Mouse (Mus musculus) embryonic facial prominence, embryonic 14.5 days (tissue): ENCODE measurements around the gene Ppp1r14d. TPM values are rescaled to one million over a fixed set of nuclear protein-coding genes. Genes with fewer than 3 reads are reported as not detected.

Source experiments
- ATAC-seq: fragments of 200-750 bp; cut with Nextera tagmentation; 2 replicates; pipeline ENCODE4 v1.8.0; 2017; ENCODE audit warnings: low read depth, moderate number of reproducible peaks, moderate TSS enrichment
- DNase-seq: peaks from one replicate; pipeline ENCODE4 v3.0.0-alpha.2; 2015; ENCODE audit warnings: low spot score
- H3K27ac ChIP-seq: fragments of 300-500 bp; sonication (generic); replicated peaks from 2 replicates; pipeline ENCODE4 v1.5.1; 2014; ENCODE audit warnings: low read depth, mild to moderate bottlenecking, low read length, moderate library complexity
- H3K27me3 ChIP-seq: fragments of 300-500 bp; sonication (generic); replicated peaks from 2 replicates; pipeline ENCODE4 v1.6.1; 2014; ENCODE audit warnings: low read length; ENCODE audit not compliant: control insufficient read depth, insufficient read depth
- H3K36me3 ChIP-seq: fragments of 300-500 bp; sonication (generic); 2 replicates; pipeline ENCODE4 v1.6.1; 2014; ENCODE audit warnings: low read length, mixed read lengths; ENCODE audit not compliant: control insufficient read depth, insufficient read depth
- H3K4me1 ChIP-seq: fragments of 300-500 bp; sonication (generic); 2 replicates; pipeline ENCODE4 v1.6.1; 2014; ENCODE audit warnings: antibody characterized with exemption, low read length; ENCODE audit not compliant: control insufficient read depth, insufficient read depth
- H3K4me2 ChIP-seq: fragments of 300-500 bp; sonication (generic); 2 replicates; pipeline ENCODE4 v1.6.1; 2014; ENCODE audit warnings: low read depth, mild to moderate bottlenecking, low read length, moderate library complexity, mixed read lengths
- H3K4me3 ChIP-seq: fragments of 300-500 bp; sonication (generic); 2 replicates; pipeline ENCODE4 v1.5.1; 2014; ENCODE audit warnings: low read depth, mild to moderate bottlenecking, low read length
- H3K9ac ChIP-seq: fragments of 300-500 bp; sonication (generic); 2 replicates; pipeline ENCODE4 v1.6.1; 2014; ENCODE audit warnings: low read depth, mild to moderate bottlenecking, low read length, moderate library complexity, mixed read lengths
- H3K9me3 ChIP-seq: fragments of 300-500 bp; sonication (generic); 2 replicates; pipeline ENCODE4 v1.6.1; 2016; ENCODE audit warnings: low read length; ENCODE audit not compliant: control insufficient read depth
- WGBS: fragments of 180-500 bp; shearing (Covaris S2); extraction: QIAGEN DNeasy Blood & Tissue Kit; methylation state at CpG from one replicate; pipeline ENCODE4 v1.1.7; 2014; 5-methylcytosine and 5-hydroxymethylcytosine counted together
- polyA plus RNA-seq: library from polyadenylated mRNA; unstranded; fragments of >200 nt; fragmentation: Nextera tagmentation; extraction: Ambion mirVana; gene quantifications from 2 replicates; pipeline ENCODE4 v1.2.1, GENCODE M21; 2014

Ppp1r14d gene
- polyA plus RNA-seq, 1 experiment from 2014 or later = 0.38 TPM

DNA sequence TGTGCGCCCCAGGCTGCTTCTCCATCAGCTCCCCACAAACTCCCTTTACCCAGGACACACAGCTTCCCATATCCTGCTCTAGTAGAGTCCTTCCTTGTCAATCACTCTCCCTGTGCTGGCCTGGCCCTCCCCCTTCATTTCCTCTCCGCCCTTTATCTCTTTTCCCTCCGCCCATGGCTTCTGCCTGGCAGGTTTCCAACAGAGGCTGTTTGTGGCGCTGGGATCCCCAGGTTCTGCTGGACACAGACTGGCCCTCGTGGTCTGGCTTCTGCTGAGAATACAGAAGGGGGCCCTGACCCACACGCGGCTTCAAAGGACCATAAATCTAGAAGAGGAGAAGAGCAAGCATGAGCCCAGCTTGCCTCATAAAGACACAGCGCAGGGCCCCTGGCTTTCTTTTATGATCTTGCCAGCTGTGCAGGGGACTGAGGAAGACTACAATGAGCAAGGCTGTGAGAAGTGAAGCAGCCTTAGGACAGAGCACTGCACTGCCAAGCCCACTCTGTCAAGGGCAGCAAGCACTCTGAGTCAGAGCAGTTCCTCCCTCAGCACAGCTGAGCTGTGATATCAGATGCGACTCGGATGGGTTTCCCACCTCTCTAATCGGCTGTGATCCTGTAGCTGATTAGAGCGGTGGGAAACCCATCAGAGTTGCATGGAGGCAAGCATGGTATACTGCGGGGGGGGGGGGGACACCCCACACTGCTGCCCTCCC is 56.7 kb downstream of the Ppp1r14d start:
- H3K9ac ChIP-seq = no peak overlapping the region

DNA sequence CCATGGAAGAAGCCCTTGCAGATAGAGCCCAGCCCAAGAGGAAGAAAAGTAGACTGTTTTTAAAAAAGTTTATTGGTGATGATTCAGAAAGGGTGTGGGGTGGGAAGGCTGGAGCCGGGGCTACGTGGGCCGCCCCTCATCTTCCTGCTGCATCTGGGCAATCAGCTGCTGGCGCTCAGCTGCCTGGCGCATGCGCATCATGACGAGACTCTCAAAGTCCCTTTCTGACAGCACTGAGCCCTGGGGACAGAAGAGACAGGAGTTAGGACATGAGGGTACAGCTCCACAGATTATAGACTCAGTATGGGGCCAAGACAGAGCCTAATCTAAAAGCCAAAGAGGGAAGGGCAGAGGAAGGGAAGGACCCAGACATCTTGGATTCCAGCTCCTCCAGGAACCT is 57.3 kb downstream of the Ppp1r14d start:
- peaks cover 8% of the 10 kb centered on the region; the same call in 1 of the 2 replicates for H3K36me3 ChIP-seq
- H3K27me3 ChIP-seq = peaks cover 6% of the 10 kb centered on the region; the same call in 1 of the 2 replicates
- no peak overlapping the region for H3K4me3 ChIP-seq
- no peaks in the 10 kb centered on the region for H3K9me3 ChIP-seq
- H3K4me2 ChIP-seq = no peak overlapping the region
- H3K27ac ChIP-seq = no peak overlapping the region
- WGBS = 75% methylated on average over 7 of the region's 7 CpGs
- no peak overlapping the region for H3K9ac ChIP-seq
- ATAC-seq (no peak), DNase-seq (no peak)
- peaks cover 2% of the 10 kb centered on the region; the same call in 1 of the 2 replicates for H3K4me1 ChIP-seq

More for the DNA sequence above, 56.7 kb downstream of the Ppp1r14d start:
- no peaks in the 10 kb centered on the region for H3K9me3 ChIP-seq
- H3K4me3 ChIP-seq = no peak overlapping the region
- H3K4me2 ChIP-seq = no peak overlapping the region
- DNase-seq = peak; percentile 37
- peaks cover 13% of the 10 kb centered on the region; the same call in 1 of the 2 replicates for H3K36me3 ChIP-seq
- H3K27me3 ChIP-seq = 0 out of 2 replicates have a peak, but pooled peaks cover under 1% of the 10 kb centered on the region
- H3K27ac ChIP-seq = no peak overlapping the region
- WGBS = 34% methylated on average over 13 of the region's 13 CpGs
- ATAC-seq = no peak
- H3K4me1 ChIP-seq = peaks cover 2% of the 10 kb centered on the region; the same call in 1 of the 2 replicates

DNA sequence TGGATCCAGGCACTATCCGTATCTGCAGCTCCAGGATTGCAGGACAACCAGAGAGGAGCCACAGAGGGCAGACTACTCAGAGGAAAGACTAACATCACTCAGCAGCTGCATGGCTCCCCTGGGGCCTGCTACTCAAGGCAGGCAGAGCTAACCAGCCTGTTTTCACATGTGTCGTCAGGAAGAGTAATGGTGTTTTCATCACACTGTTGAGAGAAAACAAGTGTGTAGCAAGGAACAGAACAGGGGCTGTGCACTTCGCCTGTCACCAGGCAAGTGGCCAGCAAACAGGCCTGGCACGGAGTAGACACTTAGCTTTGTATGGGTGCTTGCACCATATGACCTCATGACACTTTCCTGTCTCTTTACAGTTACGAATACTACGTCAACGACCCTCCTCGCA is 58.1 kb downstream of the Ppp1r14d start:
- WGBS = 66% methylated on average over 8 of the region's 8 CpGs
- no peak overlapping the region for H3K4me3 ChIP-seq
- H3K4me2 ChIP-seq = no peak overlapping the region
- no peak overlapping the region for H3K27ac ChIP-seq
- DNase-seq = peak; percentile 54
- H3K4me1 ChIP-seq = peaks cover 9% of the 10 kb centered on the region
- ATAC-seq = no peak
- H3K9me3 ChIP-seq = no peaks in the 10 kb centered on the region
- H3K9ac ChIP-seq = no peak overlapping the region
- 0 out of 2 replicates have a peak, but pooled peaks cover 1% of the 10 kb centered on the region for H3K36me3 ChIP-seq
- H3K27me3 ChIP-seq = peaks cover 7% of the 10 kb centered on the region; the same call in 1 of the 2 replicates

DNA sequence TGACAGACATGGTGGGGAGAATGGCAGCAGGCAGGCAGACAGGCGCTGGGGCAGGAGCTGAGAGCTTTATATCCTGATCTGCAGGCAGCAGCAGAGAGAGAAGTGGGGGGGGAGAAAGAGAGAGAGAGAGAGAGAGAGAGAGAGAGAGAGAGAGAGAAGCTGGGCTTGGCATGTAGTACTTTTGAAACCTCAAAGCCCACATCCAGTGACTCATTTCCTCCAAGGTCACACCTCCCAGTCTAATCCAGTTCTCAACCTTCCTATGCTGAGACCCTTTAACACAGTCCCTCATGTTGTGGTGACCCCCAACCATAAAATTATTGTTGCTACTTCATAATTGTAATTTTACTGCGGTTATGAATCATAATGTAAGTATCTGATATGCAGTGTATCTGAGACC is 59.4 kb downstream of the Ppp1r14d start:
- H3K27ac ChIP-seq = no peak overlapping the region
- no peak overlapping the region for H3K4me3 ChIP-seq
- H3K36me3 ChIP-seq = no peaks in the 10 kb centered on the region
- no peaks in the 10 kb centered on the region for H3K9me3 ChIP-seq
- no peak overlapping the region for H3K4me2 ChIP-seq
- H3K9ac ChIP-seq = no peak overlapping the region
- H3K4me1 ChIP-seq = peaks cover 9% of the 10 kb centered on the region
- peaks cover 11% of the 10 kb centered on the region for H3K27me3 ChIP-seq
- WGBS = 74% methylated on average over 2 of the region's 2 CpGs
- no peak for ATAC-seq
- DNase-seq = no peak

Other genes with a start within 250 kb of the Ppp1r14d start
- 22.6 and 23.8 TPM in 2 replicates for gene Ccdc32, start 200.5 kb downstream of the Ppp1r14d start, polyA plus RNA-seq
- 2.9 and 3.6 TPM in 2 replicates for gene Rpusd2, start 195.1 kb downstream of the Ppp1r14d start, polyA plus RNA-seq
- gene Knl1, start 182.8 kb downstream of the Ppp1r14d start, polyA plus RNA-seq = 31.7 and 36.0 TPM in 2 replicates
- 32.6 and 39.5 TPM in 2 replicates for gene Rad51, start 117.1 kb downstream of the Ppp1r14d start, polyA plus RNA-seq
- gene Rmdn3, start 72.9 kb downstream of the Ppp1r14d start, polyA plus RNA-seq = 34.8 and 37.5 TPM in 2 replicates
- gene Gchfr, start 62.1 kb downstream of the Ppp1r14d start, polyA plus RNA-seq = 8.4 and 11.2 TPM in 2 replicates
- gene Gm14137, start 55.4 kb downstream of the Ppp1r14d start, polyA plus RNA-seq = 0.48 and 1.1 TPM in 2 replicates
- 41.0 and 43.0 TPM in 2 replicates for gene Zfyve19, start 21.3 kb downstream of the Ppp1r14d start, polyA plus RNA-seq
- 15.7 and 19.8 TPM in 2 replicates for gene Dnajc17, start 21.1 kb downstream of the Ppp1r14d start, polyA plus RNA-seq
- gene Spint1, start 7.5 kb upstream of the Ppp1r14d start, polyA plus RNA-seq = 14.1 and 17.0 TPM in 2 replicates
- gene Rhov, start 41.4 kb upstream of the Ppp1r14d start, polyA plus RNA-seq = 9.8 and 10.4 TPM in 2 replicates
- 12.5 and 15.5 TPM in 2 replicates for gene Vps18, start 58.8 kb upstream of the Ppp1r14d start, polyA plus RNA-seq
- gene Dll4, start 95.9 kb upstream of the Ppp1r14d start, polyA plus RNA-seq = 5.0 and 6.8 TPM in 2 replicates
- gene Chac1, start 121.3 kb upstream of the Ppp1r14d start, polyA plus RNA-seq = 1.4 and 1.7 TPM in 2 replicates
- 5.1 and 6.8 TPM in 2 replicates for gene Ino80, start 247.8 kb upstream of the Ppp1r14d start, polyA plus RNA-seq